ENCODE assay signal across 29 mouse cellular contexts in the genomic region with DNA sequence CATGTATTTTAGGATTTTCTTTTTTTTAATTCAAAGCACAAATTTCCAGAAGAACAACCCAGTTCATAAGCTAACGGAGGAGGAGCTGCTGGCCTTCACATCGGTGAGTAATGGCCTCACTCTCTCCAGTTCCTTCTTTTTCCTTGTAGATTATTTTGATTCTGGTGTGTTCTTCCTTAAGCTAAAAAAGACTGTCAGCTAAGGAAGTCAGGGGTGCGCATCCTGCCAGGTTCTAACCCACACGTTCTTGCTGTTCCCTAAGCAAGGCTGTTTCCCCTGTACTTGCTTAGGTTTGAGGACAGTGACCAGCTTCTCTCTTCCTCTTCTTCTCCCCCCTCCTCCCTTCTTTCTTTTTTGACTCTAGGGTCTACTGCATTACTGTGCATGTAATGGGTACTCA.
"Had no signal": no experiment of that assay in that cellular context is flagged by ENCODE, and none has a peak within 500 bp of the region (broad histone marks: within the 10 kb centered on the region; RNA-seq: fewer than 3 reads in every experiment).

No protein-coding gene starts in this region.

- H3K4me3 ChIP-seq: gastrocnemius, adult 2 months; heart, embryonic 10.5 days; heart, embryonic 12.5 days; hindbrain, embryonic 10.5 days; hindbrain, embryonic 12.5 days; intestine, embryonic 15.5 days; kidney, embryonic 15.5 days; left cerebral cortex, adult 2 months; limb, embryonic 13.5 days; limb, embryonic 15.5 days; liver, embryonic 12.5 days had no signal

- H3K36me3 ChIP-seq: intestine, embryonic 15.5 days had no signal

- ATAC-seq: hindbrain, embryonic 16.5 days; inflammation-experienced regulatory T-cells, adult 6 months; intestine, embryonic 15.5 days; intestine, postnatal 0 days; liver, embryonic 12.5 days had no signal

- H3K4me2 ChIP-seq: heart, embryonic 12.5 days; hindbrain, embryonic 12.5 days; hindbrain, embryonic 14.5 days; intestine, embryonic 15.5 days; kidney, embryonic 15.5 days; limb, embryonic 13.5 days; limb, embryonic 15.5 days; liver, embryonic 12.5 days had no signal

- H3K4me1 ChIP-seq: heart, embryonic 12.5 days; hindbrain, embryonic 10.5 days; hindbrain, embryonic 12.5 days; limb, embryonic 13.5 days; limb, embryonic 15.5 days; liver, embryonic 12.5 days had no signal

- H3K9ac ChIP-seq: heart, embryonic 12.5 days; hindbrain, embryonic 12.5 days; hindbrain, embryonic 14.5 days; intestine, embryonic 15.5 days; kidney, embryonic 15.5 days; limb, embryonic 13.5 days; limb, embryonic 15.5 days; liver, embryonic 12.5 days; liver, embryonic 14.5 days had no signal

- H3K27me3 ChIP-seq: heart, embryonic 12.5 days; hindbrain, embryonic 12.5 days; intestine, embryonic 15.5 days; kidney, embryonic 15.5 days; limb, embryonic 13.5 days; limb, embryonic 15.5 days; liver, embryonic 12.5 days had no signal

- H3K27ac ChIP-seq: gastrocnemius, adult 2 months; heart, embryonic 10.5 days; hindbrain, embryonic 10.5 days; hindbrain, embryonic 12.5 days; hindbrain, embryonic 14.5 days; intestine, embryonic 15.5 days; kidney, embryonic 15.5 days; kidney, postnatal 0 days; left cerebral cortex, adult 2 months; limb, embryonic 13.5 days; limb, embryonic 15.5 days; liver, embryonic 12.5 days; liver, embryonic 14.5 days had no signal

- H3K9me3 ChIP-seq: heart, embryonic 10.5 days; heart, embryonic 12.5 days; hindbrain, embryonic 10.5 days; hindbrain, embryonic 12.5 days; intestine, embryonic 15.5 days; kidney, embryonic 15.5 days; limb, embryonic 13.5 days; limb, embryonic 15.5 days; liver, embryonic 12.5 days had no signal

- DNase-seq: gastrocnemius, adult 2 months; gastrocnemius, postnatal 10 days; gastrocnemius, postnatal 25 days; heart, adult 18-20 months; heart, postnatal 10 days; heart, postnatal 4 days; kidney, adult 18-20 months; kidney, adult 8-10 months; kidney, postnatal 14 days; kidney, postnatal 36 days; layer of hippocampus, adult 9-11 months; layer of hippocampus, postnatal 36 days; left cerebral cortex, postnatal 4 days had no signal
